8 mouse cellular contexts compared by ENCODE assay signal in the genomic region with DNA sequence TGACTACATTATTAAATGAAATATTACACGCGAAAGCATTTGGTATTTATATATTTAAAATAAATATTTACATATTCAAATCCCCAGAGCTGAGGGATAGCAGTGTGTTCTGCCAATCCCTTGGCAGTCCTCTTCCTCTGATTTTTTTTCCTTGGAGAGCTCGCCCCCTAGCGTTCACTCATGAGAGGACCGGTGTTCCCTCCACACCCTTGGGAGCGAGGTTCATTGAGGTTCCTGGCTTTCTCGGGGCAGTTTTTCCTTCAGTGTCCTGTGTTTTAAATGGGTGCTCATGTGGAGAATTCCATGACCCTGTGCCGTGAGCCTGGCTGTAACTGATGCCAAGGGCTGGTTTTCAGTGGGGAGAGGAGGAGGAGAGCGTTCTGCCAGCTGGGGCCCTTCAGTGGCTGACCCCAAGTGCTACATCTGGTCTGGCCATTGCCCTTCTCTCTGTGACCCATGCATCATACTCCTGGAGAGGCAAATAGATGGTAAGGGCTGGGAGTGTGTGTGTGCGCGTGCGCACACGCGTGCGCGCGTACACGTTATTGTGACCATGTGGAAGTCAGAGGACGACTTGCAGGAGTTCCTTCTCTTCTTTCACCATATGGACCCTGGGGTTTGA. TPM values are rescaled to one million over a fixed set of nuclear protein-coding genes. Genes with fewer than 3 reads are reported as not detected.
A peak's percentile ranks its signal among the peaks of the same experiment; 100 is the strongest.
DNase-seq lines count a peak whose midpoint lies in the region; ATAC-seq lines count a peak whose summit lies in the region.
"Had no signal": no experiment of that assay in that cellular context is flagged by ENCODE, and none has a peak within 500 bp of the region (broad histone marks: within the 10 kb centered on the region; RNA-seq: fewer than 3 reads in every experiment).

No protein-coding gene starts in this region.

- DNase-seq in adrenal gland, adult 18-20 months (ENCODE audit: low spot score in 2 of 2) = peak; percentile 74 to 77
- peak; percentile 60 for DNase-seq in cerebellum, adult 9-11 months
- DNase-seq in frontal cortex, postnatal 14 days (ENCODE audit: low spot score in 2 of 2) = peak; percentile 19 to 77
- DNase-seq in left cerebral cortex, postnatal 14 days (ENCODE audit: low spot score in 2 of 2) = peak; percentile 73 to 87
- DNase-seq in midbrain, embryonic 14.5 days = peak; percentile 89
- DNase-seq in spleen, adult 18-20 months = peak; percentile 16 to 52

- H3K4me3 ChIP-seq in intestine, embryonic 15.5 days (replicated peaks) = no peak overlapping the region
- no peak overlapping the region for H3K4me3 ChIP-seq in midbrain, embryonic 14.5 days (replicated peaks; ENCODE audit: low read depth, low read length)

- H3K9me3 ChIP-seq in intestine, embryonic 15.5 days = no peaks in the 10 kb centered on the region
- no peaks in the 10 kb centered on the region for H3K9me3 ChIP-seq in midbrain, embryonic 14.5 days (ENCODE audit: control insufficient read depth, low read length)

- no peak overlapping the region for H3K27ac ChIP-seq in intestine, embryonic 15.5 days
- no peak overlapping the region for H3K27ac ChIP-seq in midbrain, embryonic 14.5 days (replicated peaks; ENCODE audit: low read depth, low read length)

- H3K27me3 ChIP-seq in intestine, embryonic 15.5 days (replicated peaks) = no peaks in the 10 kb centered on the region
- H3K27me3 ChIP-seq in midbrain, embryonic 14.5 days (ENCODE audit: control insufficient read depth, insufficient read depth, low read length) = no peaks in the 10 kb centered on the region

- peak; percentile 64; the same call in 1 of the 2 replicates for ATAC-seq in intestine, embryonic 15.5 days
- no peak; the same call in 1 of the 2 replicates for ATAC-seq in midbrain, embryonic 14.5 days (ENCODE audit: low FRiP score, low TSS enrichment)

- H3K36me3 ChIP-seq in intestine, embryonic 15.5 days = no peaks in the 10 kb centered on the region
- H3K36me3 ChIP-seq in midbrain, embryonic 14.5 days (ENCODE audit: control insufficient read depth, insufficient read depth, low read length) = no peaks in the 10 kb centered on the region

- whole genome bisulfite sequencing in intestine, embryonic 15.5 days = 45% methylated on average over 19 of the region's 19 CpGs
- 44% methylated on average over 19 of the region's 19 CpGs for WGBS in midbrain, embryonic 14.5 days

- no peak overlapping the region for H3K9ac ChIP-seq in intestine, embryonic 15.5 days
- H3K9ac ChIP-seq in midbrain, embryonic 14.5 days (replicated peaks; ENCODE audit: low read length) = no peak overlapping the region

- intact Hi-C loops in left cerebral cortex, postnatal 14 days (cut with DNase I) = loop anchor here (5.0 to 10.0 kb wide), 4 partner anchors 39 to 571 kb away; no protein-coding TSS in a partner anchor

- H3K4me2 ChIP-seq in intestine, embryonic 15.5 days (replicated peaks) = no peak overlapping the region
- no peak overlapping the region for H3K4me2 ChIP-seq in midbrain, embryonic 14.5 days (ENCODE audit: low read length)

- H3K4me1 ChIP-seq in intestine, embryonic 15.5 days (replicated peaks) = peaks cover 13% of the 10 kb centered on the region
- H3K4me1 ChIP-seq in midbrain, embryonic 14.5 days (ENCODE audit: control insufficient read depth, insufficient read depth, low read length) = no peaks in the 10 kb centered on the region

RNA-seq across cellular contexts. Expression of gene Stra6l, which starts 7.5 kb away (rescaled TPM):
- under 1 TPM; 0.19 to 0.96 TPM for total RNA-seq in adrenal gland, adult 18-20 months (2021)
- 6.6 and 7.1 TPM in 2 replicates for polyA plus RNA-seq in intestine, embryonic 15.5 days (2015; fragmentation: Nextera tagmentation; extraction: Ambion mirVana)
- total RNA-seq in left cerebral cortex, postnatal 14 days (2021) = not detected
- 1.1 and 1.7 TPM in 2 replicates for polyA plus RNA-seq in midbrain, embryonic 14.5 days (2014; fragmentation: Nextera tagmentation; extraction: Ambion mirVana)

RNA-seq across cellular contexts. Expression of gene Igfbpl1, which starts 29.2 kb away (rescaled TPM):
- under 1 TPM in 1 of 2 experiments, not detected in 1; 0.13 TPM for total RNA-seq in adrenal gland, adult 18-20 months (2021)
- polyA plus RNA-seq in intestine, embryonic 15.5 days (2015; fragmentation: Nextera tagmentation; extraction: Ambion mirVana) = 0.42 and 0.53 TPM in 2 replicates
- 1 to 10 TPM in 1 of 2 experiments, under 1 TPM in 1; 0.92 to 3.3 TPM for total RNA-seq in left cerebral cortex, postnatal 14 days (2021)
- 112 and 143 TPM in 2 replicates for polyA plus RNA-seq in midbrain, embryonic 14.5 days (2014; fragmentation: Nextera tagmentation; extraction: Ambion mirVana)
- polyA plus RNA-seq: liver, embryonic 16.5 days had no signal

RNA-seq across cellular contexts. Expression of gene Ccdc180, which starts 34.2 kb away (rescaled TPM):
- under 1 TPM in 1 of 2 experiments, not detected in 1; 0.10 TPM for total RNA-seq in adrenal gland, adult 18-20 months (2021)
- 0.06 and 0.14 TPM in 2 replicates for polyA plus RNA-seq in intestine, embryonic 15.5 days (2015; fragmentation: Nextera tagmentation; extraction: Ambion mirVana)
- under 1 TPM in 1 of 2 experiments, not detected in 1; 0.13 TPM for total RNA-seq in left cerebral cortex, postnatal 14 days (2021)
- polyA plus RNA-seq in midbrain, embryonic 14.5 days (2014; fragmentation: Nextera tagmentation; extraction: Ambion mirVana) = 0.07 and 0.14 TPM in 2 replicates

RNA-seq across cellular contexts. Expression of gene Aldh1b1, which starts 57.1 kb away (rescaled TPM):
- total RNA-seq in adrenal gland, adult 18-20 months (2021) = 10 to 100 TPM; 15.3 to 31.9 TPM
- 428 and 484 TPM in 2 replicates for polyA plus RNA-seq in intestine, embryonic 15.5 days (2015; fragmentation: Nextera tagmentation; extraction: Ambion mirVana)
- 10 to 100 TPM in 1 of 2 experiments, 1 to 10 TPM in 1; 9.6 to 10.5 TPM for total RNA-seq in left cerebral cortex, postnatal 14 days (2021)
- 14.7 and 15.2 TPM in 2 replicates for polyA plus RNA-seq in midbrain, embryonic 14.5 days (2014; fragmentation: Nextera tagmentation; extraction: Ambion mirVana)

Comparison
In these comparisons a context has a peak if more than half of its experiments do, and no peak if none do; other contexts are left out.
1. DNase-seq: peak in every context shown above with its lines; median percentile 89 in midbrain, embryonic 14.5 days; 80 in left cerebral cortex, postnatal 14 days; 76 in adrenal gland, adult 18-20 months; 60 in cerebellum, adult 9-11 months; 48 in frontal cortex, postnatal 14 days; 34 in spleen, adult 18-20 months.